Mouse (Mus musculus): ENCODE measurements at regions not wholly inside any gene's neighbourhood (a gene's known extent, or its start where the extent isn't known, plus 50 kb on each side); places are given as distances from the start of the nearest gene placed in this dataset.

DNA sequence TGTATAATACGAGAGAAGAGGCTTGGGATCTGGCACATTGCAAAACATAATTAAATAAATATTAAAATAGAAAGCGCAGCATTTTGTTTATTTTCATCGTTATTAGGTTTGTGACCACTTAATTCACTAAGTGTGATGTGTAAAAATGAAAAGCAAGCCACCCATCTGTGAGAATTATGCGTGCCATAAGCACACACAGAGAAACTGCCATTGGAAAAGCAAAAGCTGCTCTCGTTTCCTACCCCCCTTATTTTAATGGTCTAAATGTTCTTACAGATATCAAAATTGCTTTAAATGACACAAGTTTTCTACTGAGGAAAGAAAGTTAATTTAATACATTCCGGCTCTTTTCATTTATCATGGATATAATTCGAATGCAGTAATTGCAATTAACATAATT is 2780.8 kb upstream of the Gm7489 start:
- no peak for DNase-seq (ENCODE audit: low read depth, low spot score)

DNA sequence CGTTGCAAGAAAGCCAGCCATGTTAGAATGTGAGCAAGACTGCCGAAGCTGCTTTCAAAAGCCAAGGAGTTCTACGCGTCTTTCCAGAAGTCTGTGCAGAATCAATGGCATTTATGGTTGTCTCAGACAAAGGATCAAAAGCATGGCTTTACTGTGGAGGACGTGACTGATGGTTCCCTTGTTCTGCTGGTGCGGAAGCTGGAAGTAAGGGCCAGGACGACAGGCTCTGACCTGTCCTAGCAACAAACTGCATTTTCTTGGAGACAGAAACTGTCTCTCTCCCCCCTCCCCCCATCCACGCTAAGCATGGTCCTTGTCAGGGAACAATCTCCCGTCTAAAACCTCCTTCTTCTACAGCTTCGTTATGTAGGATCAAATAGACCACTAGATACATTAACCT is 2780.3 kb upstream of the Gm7489 start:
- no peak for DNase-seq (ENCODE audit: low read depth, low spot score)

DNA sequence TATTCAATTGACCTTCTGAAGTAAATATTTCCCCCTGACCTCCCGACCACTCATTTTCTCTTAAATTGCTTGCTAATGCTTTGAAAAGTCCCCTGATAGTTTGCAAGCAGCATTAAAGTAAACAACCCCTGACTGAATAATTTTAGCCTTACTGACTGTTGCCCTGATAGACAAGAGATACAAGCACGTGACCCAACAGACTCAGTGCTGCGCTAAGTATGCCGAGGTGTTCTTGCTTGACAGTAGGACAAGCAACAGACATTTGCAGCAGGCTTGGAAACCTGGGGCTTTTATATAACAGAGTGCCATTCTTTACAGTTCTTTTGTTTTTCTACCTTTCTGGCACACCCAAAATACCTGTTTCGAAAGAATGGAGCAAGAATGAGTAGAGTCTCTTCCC is 2779.9 kb upstream of the Gm7489 start:
- DNase-seq (ENCODE audit: low read depth, low spot score): no peak

DNA sequence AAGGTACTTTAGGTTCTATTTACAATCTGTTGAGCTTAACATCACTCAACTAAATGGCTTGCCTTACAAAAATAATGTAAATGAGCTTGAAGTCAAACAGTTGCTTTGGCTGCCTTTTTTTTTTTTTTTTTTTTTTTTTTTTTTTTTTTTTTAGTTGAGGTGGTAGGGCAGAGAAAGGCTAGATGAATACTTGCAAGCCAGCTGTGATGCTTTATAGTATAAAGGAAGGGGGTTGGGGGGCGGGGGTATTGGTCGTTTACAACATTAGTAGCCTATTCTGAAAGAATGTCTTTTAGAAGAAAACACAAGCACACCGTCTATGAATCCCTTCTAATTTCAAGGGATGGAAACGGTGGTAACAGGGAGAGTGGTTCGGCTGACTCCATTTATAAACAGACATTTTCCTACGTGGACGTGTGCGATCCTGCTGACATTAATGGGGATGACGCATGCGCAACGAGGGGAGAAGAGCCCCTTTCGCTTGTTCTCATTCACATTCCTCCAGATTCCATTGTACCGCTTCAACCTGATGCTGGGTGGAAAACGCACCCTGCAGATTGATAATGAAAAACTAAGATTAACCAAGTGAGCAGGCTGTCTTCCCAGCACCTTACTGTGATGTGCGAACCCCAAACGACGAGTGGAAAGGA is 2779.2 kb upstream of the Gm7489 start:
- no peak for DNase-seq (ENCODE audit: low read depth, low spot score)

DNA sequence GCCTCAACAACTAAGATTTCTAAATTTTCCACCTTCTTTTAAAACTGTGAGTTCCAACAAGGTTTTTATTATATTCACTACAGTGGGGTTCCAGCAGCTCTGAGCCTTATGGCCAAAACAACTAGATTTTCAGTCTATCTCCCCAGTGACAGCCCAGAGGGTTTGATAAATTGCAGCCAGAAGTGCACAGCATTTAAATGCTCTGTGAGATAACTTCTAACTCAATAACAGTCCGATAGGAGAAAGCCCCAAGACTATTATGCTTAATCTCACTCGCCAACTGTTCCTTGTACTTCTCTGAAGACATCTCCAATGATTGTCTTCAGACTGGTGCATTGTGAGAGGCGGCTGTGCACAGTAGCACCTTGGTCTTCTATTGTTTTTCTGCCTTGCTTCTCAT is 2774.5 kb upstream of the Gm7489 start:
- no peak for DNase-seq (ENCODE audit: low read depth, low spot score)

DNA sequence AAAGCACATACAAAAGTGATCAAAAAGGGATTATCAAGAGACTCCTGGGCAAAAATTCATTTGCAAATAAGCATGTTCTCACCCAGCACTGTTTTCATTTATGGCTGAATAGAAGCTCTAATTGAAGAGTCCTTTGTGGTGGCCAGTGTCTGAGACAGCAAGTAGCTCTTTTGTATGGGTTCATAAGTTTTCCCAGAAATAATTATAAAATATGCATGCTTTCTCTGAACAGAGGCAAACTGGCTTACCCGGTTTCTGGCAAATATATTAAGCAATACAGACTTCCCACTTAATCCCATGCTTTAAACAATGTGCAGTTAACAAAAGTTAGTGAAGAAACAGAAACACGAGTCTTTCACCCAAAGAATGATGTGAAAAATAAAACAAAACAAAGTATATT is 2758.8 kb upstream of the Gm7489 start:
- DNase-seq (ENCODE audit: low read depth, low spot score): no peak

DNA sequence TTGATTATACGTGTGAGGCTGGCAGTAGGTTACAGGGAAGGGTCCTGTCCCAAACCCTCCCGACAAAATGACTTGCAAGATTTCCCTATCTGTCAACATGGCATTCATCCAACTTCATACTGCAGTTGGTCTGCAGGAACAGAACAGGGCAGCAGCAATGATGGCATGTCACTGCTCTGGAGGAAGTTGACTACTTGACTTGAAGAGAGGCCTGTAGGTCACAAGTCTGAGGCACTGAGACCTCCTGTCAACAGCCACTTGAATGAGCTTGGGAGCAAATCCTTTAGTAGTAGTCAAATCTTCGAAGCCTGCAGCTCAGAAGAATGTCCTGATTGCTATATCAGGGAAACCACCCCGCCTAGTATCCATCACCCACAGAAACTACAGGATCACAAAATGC is 2753.7 kb upstream of the Gm7489 start:
- DNase-seq (ENCODE audit: low read depth, low spot score): no peak

DNA sequence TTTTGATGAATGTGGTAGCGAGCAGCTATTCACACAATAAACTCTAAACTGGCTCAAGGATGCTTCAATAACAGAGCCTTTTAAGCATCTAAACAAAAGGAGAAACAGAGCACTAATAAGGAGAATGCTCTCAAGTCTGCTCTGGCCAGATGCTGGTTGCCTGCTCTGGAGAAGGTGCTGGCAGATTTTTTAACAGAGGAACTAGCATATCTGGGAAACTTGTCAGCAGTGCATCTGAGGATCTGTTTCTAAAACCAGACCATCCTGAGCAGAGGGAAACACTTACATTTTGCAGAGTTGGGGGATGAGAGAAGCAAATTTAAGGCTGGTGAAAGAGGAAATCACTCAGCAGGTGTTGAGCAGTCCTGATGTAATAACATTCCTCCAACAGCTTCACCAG is 2748.6 kb upstream of the Gm7489 start:
- no peak for DNase-seq (ENCODE audit: low read depth, low spot score)

DNA sequence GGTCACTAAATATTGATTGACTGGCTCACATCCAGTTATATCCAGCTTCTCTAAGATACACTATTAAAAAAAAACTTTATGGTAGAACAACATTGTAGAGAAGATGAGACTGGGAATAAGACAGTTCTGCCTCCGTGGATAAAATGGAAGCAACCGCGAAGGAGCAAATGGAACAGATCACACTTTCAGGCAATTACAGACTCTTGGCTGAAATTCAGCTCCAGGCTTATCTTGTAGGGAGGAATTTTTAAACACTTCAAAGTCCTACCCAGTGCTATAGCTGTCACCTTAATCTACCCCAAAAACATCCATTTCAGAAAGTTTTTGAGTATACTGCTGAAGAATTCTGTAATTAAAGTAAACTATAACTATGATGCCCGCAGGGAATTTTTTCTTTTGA is 2745.2 kb upstream of the Gm7489 start:
- no peak for DNase-seq (ENCODE audit: low read depth, low spot score)

DNA sequence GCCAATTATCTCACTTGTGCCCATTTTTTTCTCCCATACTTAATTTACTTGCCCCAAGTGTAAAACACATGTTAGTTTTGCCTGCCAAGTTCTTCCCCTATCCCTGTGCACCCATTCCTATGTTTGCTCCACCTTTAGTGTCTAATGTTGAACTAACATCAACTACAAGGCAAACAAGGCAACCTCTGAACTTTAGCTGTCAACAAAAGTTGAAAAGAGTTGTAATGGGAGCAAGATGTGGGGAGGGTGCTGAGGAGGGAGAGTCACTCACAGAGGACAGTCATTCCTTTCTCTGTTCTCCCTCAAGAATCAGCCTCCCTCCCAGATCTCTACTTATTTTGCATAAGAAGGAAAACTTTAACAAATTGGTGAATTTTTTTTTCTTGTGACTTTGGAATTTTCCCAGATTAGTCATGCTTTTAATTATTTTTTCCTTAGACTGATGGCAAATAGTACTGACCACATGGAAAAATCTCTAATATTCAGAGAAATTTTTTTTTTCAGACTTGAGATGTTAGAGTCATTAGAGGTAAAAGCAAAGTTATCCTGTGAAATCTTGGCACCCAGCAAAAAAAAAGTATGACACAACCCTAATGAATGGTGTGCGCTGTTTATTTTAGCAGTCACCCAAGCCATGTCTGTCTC is 2710.6 kb upstream of the Gm7489 start:
- DNase-seq (ENCODE audit: low read depth, low spot score): no peak

DNA sequence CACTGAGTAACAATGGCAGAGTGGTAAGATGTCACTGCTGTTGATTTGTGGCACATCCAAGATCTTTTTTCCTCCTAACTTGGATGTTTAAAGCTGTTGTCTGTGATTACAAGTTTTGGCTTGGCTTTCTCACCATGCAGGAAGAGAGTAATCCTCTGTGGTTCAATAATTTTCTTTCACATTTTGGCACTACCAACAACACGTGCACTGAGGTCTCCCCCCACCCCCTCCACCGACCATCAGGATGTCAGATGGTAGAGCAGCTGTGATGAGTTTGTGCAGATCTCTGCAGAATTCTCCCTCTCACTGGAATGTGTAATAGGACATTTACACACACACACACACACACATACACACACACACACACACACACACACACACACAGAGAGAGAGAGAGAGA is 2708.2 kb upstream of the Gm7489 start:
- DNase-seq (ENCODE audit: low read depth, low spot score): no peak

DNA sequence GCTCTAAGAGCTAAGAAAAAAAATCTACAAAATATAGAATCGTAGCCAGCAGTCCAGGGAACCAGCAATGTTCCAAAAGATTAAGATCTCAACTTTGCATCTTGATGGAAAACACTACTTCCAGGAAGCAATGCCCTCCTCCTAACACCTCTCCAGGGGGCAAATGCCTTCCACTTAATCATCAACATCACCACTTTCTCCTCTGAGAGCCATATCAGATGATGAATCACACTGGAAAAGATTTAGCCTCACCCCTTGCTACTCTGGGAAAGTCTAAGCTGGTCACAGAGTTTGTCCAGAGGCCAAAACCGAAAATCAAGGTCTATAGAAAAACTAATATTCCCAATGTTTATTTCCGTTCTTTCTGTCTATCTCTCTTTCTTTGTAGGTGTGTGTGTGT is 2695.6 kb upstream of the Gm7489 start:
- no peak for DNase-seq (ENCODE audit: low read depth, low spot score)

DNA sequence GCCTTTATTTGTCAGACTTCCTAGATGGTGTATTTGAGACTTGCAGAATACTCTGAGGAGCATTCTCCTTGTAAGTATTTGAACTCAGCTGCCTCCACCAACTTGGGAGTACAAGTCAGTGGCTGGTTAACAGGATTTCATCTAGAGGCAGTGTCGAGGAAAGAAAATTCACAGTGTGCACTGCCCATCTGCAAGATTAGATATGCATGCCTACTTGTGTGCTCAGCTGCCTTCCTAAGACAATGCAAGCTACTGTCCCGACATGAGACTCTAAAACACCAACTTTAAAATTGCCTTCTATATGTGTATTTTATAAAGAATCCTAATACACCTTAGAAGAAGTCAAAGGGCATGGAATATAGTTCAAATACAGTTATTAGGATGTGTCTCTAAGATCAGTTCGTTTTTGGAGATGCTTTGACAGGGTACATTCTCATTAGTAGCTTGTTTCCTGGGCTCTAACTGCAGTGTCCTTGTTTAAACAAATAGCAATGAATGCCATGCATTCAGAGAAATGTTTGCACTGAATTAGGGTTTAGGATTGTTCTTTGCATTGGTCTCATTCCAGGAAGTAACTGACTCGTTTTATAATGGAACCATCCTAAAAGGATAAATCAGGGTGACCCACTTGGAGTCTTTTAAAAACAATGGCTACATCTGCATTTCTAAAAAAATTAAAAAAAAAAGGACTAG is 2687.1 kb upstream of the Gm7489 start:
- DNase-seq (ENCODE audit: low read depth, low spot score): no peak

DNA sequence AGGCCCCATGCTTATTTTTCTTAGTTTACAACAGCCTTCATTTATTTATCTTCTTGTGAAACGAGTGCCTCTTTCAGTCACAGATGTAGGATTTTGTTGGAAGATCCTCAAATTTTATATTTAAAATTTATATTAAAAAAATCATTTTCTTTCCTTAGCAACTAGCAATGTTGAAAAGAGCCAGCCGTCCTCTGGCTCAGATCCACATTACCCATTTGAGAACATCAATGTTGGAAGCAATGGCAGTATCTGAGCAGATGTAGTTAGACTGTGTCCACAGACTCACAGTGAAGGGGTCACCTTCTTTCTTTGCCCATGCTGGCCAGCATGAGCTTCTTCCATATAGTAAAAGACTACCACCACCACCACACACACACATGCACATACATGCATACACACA is 2681.4 kb upstream of the Gm7489 start:
- no peak for DNase-seq (ENCODE audit: low read depth, low spot score)

DNA sequence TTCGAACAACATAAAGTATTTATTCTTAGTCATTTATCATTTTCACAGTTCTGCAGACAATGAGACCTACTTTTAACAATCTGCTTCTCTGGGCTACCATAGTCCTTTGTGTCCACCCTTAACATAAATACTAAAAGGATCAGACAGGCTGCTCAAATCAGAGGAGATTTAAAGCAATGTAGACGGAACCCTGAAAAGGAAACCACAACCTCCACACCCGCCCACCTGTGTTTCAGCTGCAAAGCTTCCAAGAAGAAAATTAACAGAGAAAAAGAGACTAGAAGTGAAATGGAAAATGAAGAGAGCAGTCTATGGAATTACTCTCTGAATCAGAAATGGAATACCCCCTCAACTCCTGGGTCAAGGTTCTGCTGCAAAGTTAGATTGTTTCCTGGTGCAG is 2678.7 kb upstream of the Gm7489 start:
- DNase-seq (ENCODE audit: low read depth, low spot score): no peak

DNA sequence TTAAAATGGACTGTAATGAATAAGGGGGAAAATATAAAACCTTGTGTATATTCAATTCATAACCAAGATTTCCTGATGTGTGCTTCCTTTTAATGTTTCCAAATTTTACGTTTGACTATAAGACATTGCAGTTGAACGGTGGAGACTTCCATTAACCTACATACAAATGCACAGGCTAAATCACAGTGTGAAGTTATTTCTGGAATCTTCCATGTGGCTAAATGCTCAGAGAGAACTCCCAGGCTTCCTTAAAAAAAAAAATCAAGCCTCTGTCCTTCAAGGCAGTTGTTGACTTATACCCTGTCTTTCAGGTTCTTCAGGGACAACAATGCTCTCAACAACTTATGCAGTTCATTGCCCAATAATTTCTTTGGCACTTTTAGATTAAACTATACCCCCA is 2677.9 kb upstream of the Gm7489 start:
- no peak for DNase-seq (ENCODE audit: low read depth, low spot score)

DNA sequence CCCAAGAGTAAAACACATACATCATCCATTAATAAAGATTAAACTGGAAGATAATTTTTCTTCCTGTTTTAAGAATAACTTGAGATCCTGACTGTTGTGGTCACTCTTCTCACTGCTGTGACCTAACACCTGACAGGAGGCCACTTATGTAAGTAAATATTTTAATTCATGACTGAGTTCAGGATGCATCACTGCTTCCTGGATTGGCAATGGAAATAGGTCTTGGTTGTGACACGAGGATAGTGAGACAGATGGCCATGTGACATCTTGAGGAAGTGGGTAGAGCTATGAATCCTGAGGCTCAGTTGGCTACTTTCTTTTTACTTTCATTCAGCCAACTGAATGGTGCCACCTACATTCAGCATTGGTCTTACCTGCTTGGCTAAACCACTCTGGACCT is 2649.8 kb upstream of the Gm7489 start:
- no peak for DNase-seq (ENCODE audit: low read depth, low spot score)

DNA sequence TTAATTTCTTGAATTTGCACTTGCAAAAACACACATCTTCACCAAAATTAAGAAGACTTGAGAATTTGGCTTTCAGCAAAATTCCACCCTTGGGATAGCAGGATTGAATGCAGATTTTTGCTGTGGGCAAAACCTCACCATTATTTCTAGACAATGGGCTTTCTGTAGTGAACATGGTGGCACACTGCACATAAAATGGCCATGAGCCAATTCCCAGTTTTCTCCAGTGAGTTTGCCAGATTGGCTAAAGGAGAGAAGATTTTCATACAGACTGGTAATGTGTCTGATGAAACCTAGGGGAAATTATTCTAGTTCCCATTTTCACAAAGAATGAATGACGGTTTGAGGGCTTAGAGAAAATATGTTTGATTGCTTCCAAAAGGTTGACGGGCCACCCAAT is 2640.1 kb upstream of the Gm7489 start:
- no peak for DNase-seq (ENCODE audit: low read depth, low spot score)

DNA sequence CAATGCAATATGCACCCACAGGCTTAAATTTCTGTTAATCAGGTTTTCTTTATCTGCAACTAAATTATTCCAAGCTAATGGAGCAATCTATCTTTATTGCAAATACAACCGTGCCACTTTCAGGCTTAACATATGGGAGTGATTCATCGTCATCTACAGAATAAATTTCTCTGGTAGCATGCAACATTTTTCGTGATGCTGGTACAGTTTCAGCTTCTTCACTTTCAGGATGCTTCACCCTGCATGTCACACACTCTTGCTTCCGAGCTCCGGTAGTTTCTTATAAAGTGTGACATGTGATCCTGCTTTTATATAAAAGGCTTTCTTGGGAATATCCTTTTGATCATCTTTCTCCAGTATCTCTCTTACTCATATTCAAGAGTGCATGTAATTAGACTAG is 2637.4 kb upstream of the Gm7489 start:
- no peak for DNase-seq (ENCODE audit: low read depth, low spot score)

DNA sequence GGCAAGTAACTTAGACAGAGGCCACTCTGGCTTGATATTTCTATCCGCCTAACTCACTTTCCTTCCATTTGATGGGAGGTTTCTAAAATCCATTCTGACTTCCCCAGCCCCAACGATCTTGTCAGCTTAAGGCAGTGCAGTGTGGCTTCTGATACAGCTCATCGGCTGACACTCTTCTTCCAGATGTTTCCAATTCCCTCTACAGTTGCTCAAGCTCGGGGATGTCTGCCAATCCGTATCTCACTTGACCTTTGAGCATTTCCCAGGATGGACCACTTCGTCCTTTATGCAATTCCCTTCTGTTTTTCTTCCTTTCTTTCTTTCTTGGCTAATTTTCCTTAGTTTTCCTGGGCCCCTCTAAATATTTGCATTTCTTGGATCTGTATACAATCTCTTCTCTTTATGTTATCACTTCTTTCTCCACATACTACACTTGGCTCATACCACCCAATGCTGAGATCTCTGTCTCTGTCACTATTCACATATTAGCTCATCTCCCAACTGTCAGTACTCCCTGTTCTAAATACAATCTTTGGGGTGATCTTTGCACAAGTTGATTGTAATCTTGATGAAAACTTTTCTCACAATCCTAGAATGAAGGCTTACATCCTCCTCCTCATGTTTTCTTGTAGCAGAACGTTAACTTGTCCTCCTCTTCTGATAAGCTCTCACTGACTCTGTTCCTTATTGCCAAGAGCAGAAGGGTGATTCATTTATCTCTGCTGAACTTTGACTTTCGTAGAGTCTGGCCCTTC is 2636.5 kb upstream of the Gm7489 start:
- DNase-seq (ENCODE audit: low read depth, low spot score): no peak

DNA sequence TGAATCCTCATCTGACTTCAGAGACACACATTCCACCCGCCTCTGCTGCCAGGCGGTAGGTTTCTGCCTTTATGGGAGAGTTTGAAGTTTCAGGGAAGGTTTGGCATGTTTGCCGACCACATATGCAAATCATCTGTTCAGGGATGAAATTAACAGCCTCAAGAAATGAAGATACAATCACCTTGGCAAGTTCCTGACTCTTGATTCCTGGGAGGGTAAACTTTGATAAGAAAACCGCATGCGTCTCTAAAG is 2636.0 kb upstream of the Gm7489 start:
- no peak for DNase-seq (ENCODE audit: low read depth, low spot score)

DNA sequence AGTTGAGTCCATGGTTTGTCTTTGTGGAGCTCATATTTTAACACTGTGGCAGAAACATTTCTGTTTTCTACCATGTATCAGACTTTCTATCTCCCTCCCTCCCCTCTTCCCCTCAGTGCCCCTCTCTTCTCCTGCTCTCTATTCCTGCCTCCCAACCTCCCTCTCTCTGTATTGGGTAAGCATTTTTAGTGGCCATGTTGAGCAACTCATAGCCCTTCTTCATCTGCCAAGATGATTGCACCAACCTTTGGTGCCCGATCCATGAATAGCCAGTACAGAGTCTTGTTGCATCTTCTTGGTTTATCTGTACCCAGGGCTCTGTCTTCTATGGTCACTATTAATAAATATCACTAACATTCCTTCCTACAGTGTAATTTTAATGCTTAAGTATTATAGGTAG is 2630.6 kb upstream of the Gm7489 start:
- DNase-seq (ENCODE audit: low read depth, low spot score): no peak

DNA sequence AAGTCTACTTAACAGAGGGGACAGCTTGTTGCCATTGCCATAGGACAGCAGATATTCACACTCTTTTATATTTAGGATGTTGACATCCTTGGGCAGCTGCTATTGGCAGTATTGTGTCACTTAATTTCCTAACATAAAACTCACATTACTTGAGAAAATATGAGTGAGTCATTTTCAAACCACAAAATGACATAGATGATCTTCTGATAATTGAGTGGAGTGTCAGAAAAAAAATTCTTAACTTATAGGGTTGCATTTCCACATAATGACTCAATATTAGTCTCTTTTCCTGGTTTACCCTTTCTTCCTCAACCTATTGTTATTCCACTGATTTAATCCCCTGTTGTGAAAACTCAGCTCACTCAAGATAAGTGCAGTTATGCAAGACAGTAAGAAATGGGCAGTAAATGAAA is 2629.5 kb upstream of the Gm7489 start:
- DNase-seq (ENCODE audit: low read depth, low spot score): no peak

Data from embryo, embryonic 11.5 days (tissue).